Mouse (Mus musculus) liver, adult (tissue): ENCODE measurements around the gene Ehf.

Source experiments
- GATA4 ChIP-seq: IDR thresholded peaks from 2 replicates; pipeline ENCODE4 v1.6.1; 2014; ENCODE audit warnings: mild to moderate bottlenecking, low read length; ENCODE audit not compliant: insufficient replicate concordance

The Ehf gene

GRCm38 (mm10) chr2:103303132-103303531, at the start of gene Ehf:
Gene Ehf, minus strand, starts transcription at chr2:103303278.
- no peak for TF ChIP-seq GATA4

GRCm38 (mm10) chr2:103347417-103347891, 44.4 kb upstream of the Ehf start:
- TF ChIP-seq GATA4, result no peak

- TF ChIP-seq GATA4, result no peak
Observed at GRCm38 (mm10) chr2:103346751-103347289, 43.7 kb upstream of the Ehf start.

GRCm38 (mm10) chr2:103343611-103344010, 40.5 kb upstream of the Ehf start:
- TF ChIP-seq GATA4, result no peak

- no peak for TF ChIP-seq GATA4
Observed at GRCm38 (mm10) chr2:103342123-103342522, 39.0 kb upstream of the Ehf start.

- no peak for TF ChIP-seq GATA4
Observed at GRCm38 (mm10) chr2:103341375-103341971, 38.4 kb upstream of the Ehf start.

GRCm38 (mm10) chr2:103338706-103339105, 35.6 kb upstream of the Ehf start:
- TF ChIP-seq GATA4, result no peak

- no peak for TF ChIP-seq GATA4
Observed at GRCm38 (mm10) chr2:103337370-103337769, 34.3 kb upstream of the Ehf start.

- TF ChIP-seq GATA4, result no peak
Observed at GRCm38 (mm10) chr2:103336621-103337020, 33.5 kb upstream of the Ehf start.

- no peak for TF ChIP-seq GATA4
Observed at GRCm38 (mm10) chr2:103336000-103336399, 32.9 kb upstream of the Ehf start.

- TF ChIP-seq GATA4, result no peak
Observed at GRCm38 (mm10) chr2:103331666-103332191, 28.7 kb upstream of the Ehf start.

GRCm38 (mm10) chr2:103328731-103329130, 25.7 kb upstream of the Ehf start:
- TF ChIP-seq GATA4, result no peak

- TF ChIP-seq GATA4, result no peak
Observed at GRCm38 (mm10) chr2:103325301-103326048, 22.4 kb upstream of the Ehf start.

- no peak for TF ChIP-seq GATA4
Observed at GRCm38 (mm10) chr2:103324320-103324719, 21.2 kb upstream of the Ehf start.

GRCm38 (mm10) chr2:103322171-103322570, 19.1 kb upstream of the Ehf start:
- no peak for TF ChIP-seq GATA4

- no peak for TF ChIP-seq GATA4
Observed at GRCm38 (mm10) chr2:103321638-103322037, 18.6 kb upstream of the Ehf start.
